18 mouse cellular contexts compared by ENCODE assay signal in the genomic region with DNA sequence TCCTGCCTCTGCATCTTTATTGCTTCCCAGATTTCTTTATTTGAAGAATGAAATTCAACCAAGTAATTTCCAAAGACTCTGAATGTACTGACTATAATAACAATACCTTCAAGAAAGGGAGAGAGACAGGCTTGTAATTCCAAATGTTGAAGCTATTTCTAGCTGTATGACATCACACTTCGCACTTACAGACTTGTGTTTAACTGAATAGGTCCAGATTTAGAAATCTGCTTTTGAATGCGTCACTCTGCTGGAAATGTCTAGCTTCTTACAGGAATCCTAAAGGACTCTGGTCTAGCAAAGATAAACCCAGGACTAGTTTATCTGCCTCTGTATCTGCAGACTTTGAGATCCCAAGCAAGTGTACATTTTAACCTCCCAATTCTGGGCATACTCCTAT. TPM values are rescaled to one million over a fixed set of nuclear protein-coding genes. Genes with fewer than 3 reads are reported as not detected.
"Had no signal": no experiment of that assay in that cellular context is flagged by ENCODE, and none has a peak within 500 bp of the region (broad histone marks: within the 10 kb centered on the region; RNA-seq: fewer than 3 reads in every experiment).

No protein-coding gene starts in this region.

- H3K27ac ChIP-seq: liver, embryonic 13.5 days; stomach, embryonic 15.5 days had no signal

- DNase-seq: kidney, adult 11 months; kidney, adult 9 months; kidney, postnatal 14 days; layer of hippocampus, adult 9-11 months; liver, embryonic 13.5 days; lung, adult 2 months; lung, postnatal 14 days; lung, postnatal 4 days; midbrain, embryonic 14.5 days; right cerebral cortex, postnatal 14 days; spleen, adult 18-20 months; thymus, adult 18-20 months; thymus, postnatal 36 days had no signal

- H3K4me3 ChIP-seq: layer of hippocampus, adult 2 months; liver, embryonic 13.5 days; stomach, embryonic 15.5 days had no signal

RNA-seq across cellular contexts. Expression of gene Rspo3, which starts 3.8 kb away (rescaled TPM):
- total RNA-seq: megakaryocyte progenitor cell, adult 5-6 weeks; megakaryocyte-erythroid progenitor cell, adult 5-6 weeks had no signal
- polyA plus RNA-seq: testis, adult 2 months had no signal
